Mouse (Mus musculus) frontal cortex, adult 2 months (tissue): Measurements from ENCODE around the gene Scarb1. TPM values are rescaled to one million over a fixed set of nuclear protein-coding genes. Genes with fewer than 3 reads are reported as not detected.

ENCODE experiments used
- DNase-seq, 2 experiments: peaks; one replicate each; pipeline ENCODE4 v3.0.0; 2022; ENCODE audit warnings: low spot score in 1 of 2; ENCODE audit errors: extremely low spot score in 1 of 2
- polyA plus RNA-seq: library from polyadenylated mRNA; depleted of rRNA; stranded (reverse); fragments of >200 nt; gene quantifications from 2 replicates; pipeline ENCODE4 v1.2.3, GENCODE M21; 2012

The Scarb1 gene
- polyA plus RNA-seq, 1 experiment: 37.7 TPM

DNA sequence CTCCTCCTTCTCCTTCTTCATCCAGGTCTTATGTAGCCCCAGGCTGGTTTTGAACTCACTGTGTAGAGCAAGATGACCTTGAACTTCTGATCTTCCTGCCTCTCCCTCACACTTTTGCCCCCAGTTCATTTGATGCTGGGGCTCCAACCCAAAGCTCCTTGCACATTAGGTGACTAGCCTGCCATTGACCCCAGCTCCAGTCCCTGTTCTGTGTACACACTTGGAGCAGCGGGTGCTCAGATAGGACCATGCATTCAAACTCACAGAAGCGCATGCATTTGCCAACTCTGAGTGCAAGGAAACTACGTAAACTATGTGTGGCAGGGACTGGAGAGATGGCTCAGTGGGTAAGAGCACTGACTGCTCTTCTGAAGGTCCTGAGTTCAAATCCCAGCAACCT, 66.1 kb downstream of the Scarb1 start:
- no peak for DNase-seq

GRCm38 (mm10) chr5:125274182-125274581, 66.7 kb downstream of the Scarb1 start:
- no peak for DNase-seq

DNA sequence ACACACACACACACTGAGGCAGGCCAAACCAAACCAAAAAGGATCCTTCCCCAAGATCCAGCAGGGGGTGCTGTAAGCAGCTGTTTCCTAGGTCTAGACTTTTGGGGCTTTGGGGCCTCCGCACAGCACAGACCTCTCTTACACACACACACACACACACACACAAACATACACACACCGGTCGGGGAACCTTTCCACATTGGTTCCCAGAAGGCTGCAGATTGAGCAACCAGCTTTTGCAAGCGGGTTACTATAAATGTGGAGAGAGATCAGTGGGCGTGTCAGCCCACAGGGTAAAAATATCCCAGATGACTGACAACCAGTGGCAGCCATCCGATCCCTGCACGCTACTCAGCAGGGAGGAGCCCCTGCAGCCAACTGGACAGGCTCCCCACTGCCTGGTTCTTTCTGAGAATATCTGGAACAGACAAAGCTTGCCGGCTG, 67.2 kb downstream of the Scarb1 start:
- peak; percentile 39 to 69 for DNase-seq

GRCm38 (mm10) chr5:125272231-125272988, 68.5 kb downstream of the Scarb1 start:
- no peak for DNase-seq

DNA sequence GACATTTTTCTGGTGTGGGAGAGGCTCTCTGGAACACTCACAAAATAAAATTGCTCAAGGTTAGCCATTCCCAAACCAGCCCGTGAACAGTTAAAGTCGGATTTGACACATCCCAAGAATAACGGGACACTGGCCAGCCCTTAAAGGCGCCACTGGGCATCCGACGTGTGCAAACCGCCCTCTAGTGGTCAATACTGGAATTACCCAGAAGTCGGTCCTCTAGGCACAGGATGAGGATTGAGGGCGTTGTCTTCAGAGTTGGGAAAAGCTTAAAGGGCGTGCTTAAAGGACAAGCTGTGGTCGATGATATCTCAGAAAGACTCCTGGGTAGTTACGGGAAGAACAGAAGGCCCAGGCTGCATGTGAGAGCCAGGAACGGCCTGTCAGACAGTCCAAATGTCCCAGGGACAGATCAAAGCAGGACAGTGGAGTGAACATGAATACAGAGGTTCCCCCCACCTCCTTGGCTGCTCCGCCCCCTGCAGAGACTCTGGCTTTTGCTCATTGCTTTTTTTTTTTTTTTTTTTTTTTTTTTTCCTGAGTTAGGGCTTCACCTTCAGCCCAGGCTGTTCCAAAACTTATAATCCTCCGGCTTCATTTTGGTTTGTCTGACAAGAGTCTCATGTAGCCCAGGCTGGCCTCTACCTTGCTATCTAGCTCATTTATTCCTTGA, 69.2 kb downstream of the Scarb1 start:
- peak; percentile 55 to 95 for DNase-seq

- DNase-seq: peak in 1 of 2 experiments; percentile 80
Observed at GRCm38 (mm10) chr5:125270587-125271130, 70.2 kb downstream of the Scarb1 start.

GRCm38 (mm10) chr5:125269836-125270235, 71.1 kb downstream of the Scarb1 start:
- no peak for DNase-seq

- no peak for DNase-seq
Observed at GRCm38 (mm10) chr5:125269399-125269798, 71.5 kb downstream of the Scarb1 start.

GRCm38 (mm10) chr5:125268033-125268765, 72.7 kb downstream of the Scarb1 start:
- peak; percentile 56 to 94 for DNase-seq

GRCm38 (mm10) chr5:125267150-125267961, 73.5 kb downstream of the Scarb1 start:
- peak in 1 of 2 experiments; percentile 65 for DNase-seq

GRCm38 (mm10) chr5:125266128-125266527, 74.8 kb downstream of the Scarb1 start:
- DNase-seq: no peak

DNA sequence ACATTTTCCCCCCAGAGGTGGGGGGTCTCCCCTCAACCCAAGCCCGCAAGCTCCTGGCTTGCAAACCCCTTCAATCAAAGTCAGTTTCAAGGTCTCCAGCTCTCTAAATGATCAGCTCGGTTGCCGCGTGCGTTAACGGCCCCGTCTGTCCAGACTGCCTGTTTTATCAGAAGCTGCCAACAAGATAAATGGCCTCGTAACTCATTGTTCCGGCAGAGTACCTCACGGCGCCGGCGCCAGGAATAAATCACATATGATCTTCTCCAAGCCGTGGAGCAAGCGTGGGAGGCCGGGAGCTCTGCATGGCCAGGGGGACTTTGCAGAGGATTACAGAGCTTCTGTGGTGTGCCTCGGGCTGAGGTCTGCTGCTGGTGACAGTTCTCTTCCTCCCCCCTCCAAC, 76.2 kb downstream of the Scarb1 start:
- no peak for DNase-seq

DNA sequence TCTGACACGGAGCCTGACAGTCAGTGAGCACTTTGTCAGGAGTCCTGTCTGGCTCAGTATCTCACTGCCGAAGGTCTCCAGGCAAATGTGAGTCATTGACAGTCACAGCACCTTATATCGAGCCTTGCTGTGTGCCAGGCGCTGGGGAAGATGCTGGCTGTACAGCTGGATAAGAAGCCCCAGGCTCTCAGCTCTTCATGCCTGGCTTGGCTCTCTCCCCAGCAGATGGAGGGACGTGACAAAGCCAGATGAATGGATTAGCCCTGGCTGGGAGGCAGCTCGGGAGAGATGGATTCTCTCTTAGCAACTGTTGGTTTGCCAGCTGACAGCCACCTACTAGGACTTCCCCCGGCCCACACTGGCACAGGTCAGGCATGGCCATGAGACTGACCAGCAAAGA, 78.3 kb downstream of the Scarb1 start:
- peak; percentile 53 to 79 for DNase-seq

- no peak for DNase-seq
Observed at GRCm38 (mm10) chr5:125253917-125254316, 87.0 kb downstream of the Scarb1 start.

DNA sequence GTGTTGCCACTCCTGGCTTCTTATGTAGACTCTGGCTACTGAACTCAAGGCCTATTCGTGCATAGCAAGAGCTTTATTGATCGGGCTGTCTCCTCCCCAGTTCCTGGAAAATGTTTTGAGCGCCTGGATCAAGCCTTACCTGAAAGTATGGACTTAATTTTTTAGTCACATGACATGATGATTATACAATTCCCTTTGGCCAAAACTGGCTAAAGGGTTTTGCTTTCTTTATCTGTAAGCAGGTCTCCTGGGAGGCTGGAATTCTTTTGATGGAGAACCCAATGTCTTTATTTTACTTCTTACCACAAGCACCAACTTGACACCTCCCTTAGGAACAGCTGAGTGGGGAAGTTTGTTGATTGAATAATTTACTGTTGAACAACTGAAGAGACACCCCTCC, 87.4 kb downstream of the Scarb1 start:
- DNase-seq: no peak

DNA sequence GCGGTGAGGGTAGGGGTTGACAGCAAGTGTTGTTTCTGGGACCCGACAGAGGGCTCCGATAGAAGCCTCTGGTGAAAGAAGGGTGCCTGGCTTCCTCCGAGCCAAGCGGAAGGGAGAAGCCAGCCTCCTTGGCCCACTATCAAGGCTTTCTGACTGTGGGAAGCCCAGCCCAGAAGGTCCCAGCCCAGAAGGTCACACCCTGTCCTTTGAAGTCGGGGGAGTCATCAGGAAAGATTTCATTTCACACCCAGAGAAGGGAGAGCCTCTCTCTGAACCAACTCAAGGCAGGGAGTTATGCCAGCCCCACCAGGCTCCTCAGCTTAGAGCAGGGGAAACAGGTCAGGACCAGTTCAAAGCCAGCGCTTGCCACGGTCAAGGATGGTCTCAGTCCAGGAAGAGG, 88.2 kb downstream of the Scarb1 start:
- DNase-seq: no peak

DNA sequence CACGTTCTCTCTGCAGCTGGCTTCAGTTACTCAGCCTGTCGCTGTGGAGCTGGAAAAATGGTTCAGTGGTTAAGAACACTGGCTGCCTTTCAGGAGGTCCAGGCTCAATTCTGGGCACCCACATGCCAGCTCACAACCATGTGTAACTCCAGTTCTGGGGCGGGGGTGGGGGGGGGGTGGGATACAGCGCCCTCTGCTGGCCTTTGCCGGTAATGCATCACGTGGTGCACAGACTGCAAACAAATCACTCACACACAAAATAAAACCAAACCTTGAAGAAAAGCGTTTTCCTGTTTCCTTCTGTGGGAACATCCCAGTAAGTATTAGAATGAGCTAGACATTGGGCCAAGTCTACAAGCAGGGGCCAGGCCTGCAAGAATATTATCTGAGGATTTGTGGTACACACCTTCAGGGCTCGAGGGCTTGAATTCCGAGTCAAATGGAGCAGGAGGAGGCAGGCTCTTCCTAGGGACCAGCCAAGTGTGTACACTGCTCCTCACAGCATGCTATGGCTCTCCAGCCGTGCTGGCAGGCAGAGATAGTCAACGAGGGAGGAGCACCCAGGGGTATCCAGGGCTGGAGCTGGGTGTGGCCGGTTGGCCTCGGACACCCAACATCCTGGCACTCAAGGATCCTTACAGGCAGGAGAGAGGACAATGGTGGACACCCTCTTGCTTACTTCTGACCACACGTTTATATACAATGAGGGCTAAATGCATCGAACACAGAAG, 88.8 kb downstream of the Scarb1 start:
- DNase-seq: no peak

DNA sequence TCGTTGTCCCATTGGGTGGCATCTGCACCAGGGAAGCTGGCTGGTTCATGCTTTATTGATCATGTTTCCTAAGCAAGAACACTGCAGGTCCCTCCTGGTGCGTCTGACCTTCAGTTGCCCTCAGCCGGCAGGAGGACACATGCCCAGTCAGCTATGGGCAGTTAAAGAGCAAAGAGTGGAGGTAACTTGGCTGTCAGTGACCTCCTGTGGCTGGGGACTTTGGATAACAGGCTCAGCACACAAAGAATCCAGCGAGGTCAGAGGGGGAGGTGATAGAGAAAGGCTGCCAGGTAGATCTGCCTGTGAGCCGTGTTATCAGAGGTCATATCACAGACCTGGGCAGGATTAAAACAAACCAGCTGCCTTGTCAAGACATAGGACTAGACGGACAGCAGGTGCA, 91.7 kb downstream of the Scarb1 start:
- no peak for DNase-seq

- no peak for DNase-seq
Observed at GRCm38 (mm10) chr5:125246711-125247110, 94.2 kb downstream of the Scarb1 start.
